Mouse (Mus musculus): ENCODE measurements around the gene Clstn1. TPM values are rescaled to one million over a fixed set of nuclear protein-coding genes. Genes with fewer than 3 reads are reported as not detected.
A peak's percentile ranks its signal among the peaks of the same experiment; 100 is the strongest.

Clstn1 gene
- polyA plus RNA-seq, 1 experiment: 324 TPM

- H3K27ac ChIP-seq (ENCODE audit: insufficient read depth, low read length): peak overlapping the region; percentile 86
- H3K4me3 ChIP-seq (replicated peaks; ENCODE audit: insufficient read depth, low read depth, low read length): no peak overlapping the region
- WGBS: 65% methylated on average over 4 of the region's 4 CpGs
- no peaks in the 10 kb centered on the region for H3K27me3 ChIP-seq (ENCODE audit: control insufficient read depth, insufficient read depth, low read length)
- H3K4me1 ChIP-seq (ENCODE audit: control insufficient read depth, insufficient read depth, low read length): peaks cover 32% of the 10 kb centered on the region
- TF ChIP-seq CTCF (IDR thresholded peaks at IDR 0.05; ENCODE audit: borderline replicate concordance, insufficient read depth, low read depth, low read length) (no peak), POLR2A (IDR thresholded peaks at IDR 0.05; ENCODE audit: borderline replicate concordance, insufficient read depth, low read length) (no peak)
- DNase-seq: no peak
These were observed 24.9 kb upstream of the Clstn1 start for GRCm38 (mm10) chr4:149561392-149561791.

DNA sequence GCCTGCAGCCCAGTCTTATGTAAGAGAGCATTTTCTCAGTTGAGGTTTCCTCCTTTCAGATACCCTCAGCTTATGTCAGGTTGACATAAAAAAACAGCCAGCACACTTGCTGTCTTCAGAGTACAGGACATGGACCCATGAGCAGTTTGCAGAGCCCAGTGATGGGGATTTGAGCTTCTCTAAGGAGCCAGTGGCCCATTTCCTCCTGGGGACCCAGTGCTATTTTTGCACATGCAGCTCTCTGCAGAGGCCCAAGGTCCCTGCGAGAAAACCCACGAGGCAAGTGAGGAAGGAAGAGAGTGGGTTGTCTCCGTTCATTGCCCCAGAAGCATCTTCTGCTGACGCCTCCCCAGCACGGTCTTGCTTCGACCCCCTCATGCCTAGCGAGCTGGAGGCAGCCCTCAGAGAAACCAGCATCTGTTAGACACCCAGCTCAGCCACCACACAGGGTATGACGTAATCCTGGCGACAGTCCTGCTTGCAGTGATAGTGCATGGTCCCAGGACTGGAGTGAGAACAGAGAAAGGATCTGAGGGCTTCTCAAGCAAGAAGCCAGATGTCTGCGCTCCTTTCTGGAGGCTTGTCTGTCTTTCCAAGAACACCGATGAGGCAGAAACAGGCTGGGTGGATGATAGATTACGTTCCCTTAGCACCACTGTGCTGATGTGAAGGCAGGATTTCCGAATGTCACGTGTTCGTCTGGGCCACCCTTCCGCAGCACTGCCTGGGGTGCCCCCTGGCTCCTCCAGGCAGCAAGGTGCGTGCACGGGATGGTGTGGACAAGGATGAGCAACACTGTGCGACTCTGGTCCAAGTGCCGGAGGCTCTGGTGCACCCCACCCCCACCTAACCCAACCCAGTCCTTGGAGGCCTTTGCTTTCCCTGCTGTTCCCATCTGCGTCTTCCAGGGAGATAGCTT lies 24.0 kb upstream of the Clstn1 start:
- Histone ChIP-seq H3K4me3 (replicated peaks; ENCODE audit: insufficient read depth, low read depth, low read length) (peak overlapping the region; percentile 33), H3K27ac (ENCODE audit: insufficient read depth, low read length) (peak overlapping the region; percentile 86), H3K27me3 (ENCODE audit: control insufficient read depth, insufficient read depth, low read length) (no peaks in the 10 kb centered on the region), H3K4me1 (ENCODE audit: control insufficient read depth, insufficient read depth, low read length) (peaks cover 32% of the 10 kb centered on the region)
- TF ChIP-seq CTCF (IDR thresholded peaks at IDR 0.05; ENCODE audit: borderline replicate concordance, insufficient read depth, low read depth, low read length) (no peak), POLR2A (IDR thresholded peaks at IDR 0.05; ENCODE audit: borderline replicate concordance, insufficient read depth, low read length) (0 out of 2 replicates have a peak, but pooled peaks have one; percentile 14)
- 9% methylated on average over 21 of the region's 21 CpGs for WGBS
- peak; percentile 83 for DNase-seq

GRCm38 (mm10) chr4:149562905-149563347 lies 23.3 kb upstream of the Clstn1 start:
- TF ChIP-seq CTCF (IDR thresholded peaks at IDR 0.05; ENCODE audit: borderline replicate concordance, insufficient read depth, low read depth, low read length): no peak
- TF ChIP-seq POLR2A (IDR thresholded peaks at IDR 0.05; ENCODE audit: borderline replicate concordance, insufficient read depth, low read length): peak; percentile 24; the same call in 1 of the 2 replicates
- H3K27ac ChIP-seq (ENCODE audit: insufficient read depth, low read length): peak overlapping the region; percentile 86
- DNase-seq: peak; percentile 78 to 80
- H3K27me3 ChIP-seq (ENCODE audit: control insufficient read depth, insufficient read depth, low read length): no peaks in the 10 kb centered on the region
- WGBS: 6% methylated on average over 7 of the region's 7 CpGs
- H3K4me3 ChIP-seq (replicated peaks; ENCODE audit: insufficient read depth, low read depth, low read length): peak overlapping the region; percentile 33
- peaks cover 36% of the 10 kb centered on the region for H3K4me1 ChIP-seq (ENCODE audit: control insufficient read depth, insufficient read depth, low read length)

DNA sequence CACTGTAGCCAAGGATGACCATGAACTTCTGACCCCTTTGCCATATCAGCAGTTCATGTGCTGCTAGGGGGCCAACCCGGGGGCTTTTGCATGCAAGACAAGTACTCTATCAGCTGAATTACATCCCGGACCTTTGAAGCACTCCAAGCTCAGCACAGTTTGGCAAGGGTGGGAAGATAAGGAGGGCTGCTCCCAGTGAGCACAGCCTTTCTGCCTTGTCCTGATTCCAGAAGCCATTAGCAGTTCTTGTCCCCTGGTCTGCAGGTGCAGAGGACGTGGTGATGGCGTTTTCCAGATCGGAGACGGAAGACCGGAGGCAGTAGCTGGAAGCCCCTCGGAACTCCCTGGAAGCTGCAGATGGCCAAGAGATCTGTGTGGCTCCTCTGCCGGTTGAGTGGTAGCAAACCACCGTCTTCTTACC lies 22.3 kb upstream of the Clstn1 start:
- H3K27ac ChIP-seq (ENCODE audit: insufficient read depth, low read length): peak overlapping the region; percentile 86
- TF ChIP-seq CTCF (IDR thresholded peaks at IDR 0.05; ENCODE audit: borderline replicate concordance, insufficient read depth, low read depth, low read length): no peak
- TF ChIP-seq POLR2A (IDR thresholded peaks at IDR 0.05; ENCODE audit: borderline replicate concordance, insufficient read depth, low read length): no peak
- 28% methylated on average over 10 of the region's 10 CpGs for WGBS
- H3K27me3 ChIP-seq (ENCODE audit: control insufficient read depth, insufficient read depth, low read length): no peaks in the 10 kb centered on the region
- H3K4me3 ChIP-seq (replicated peaks; ENCODE audit: insufficient read depth, low read depth, low read length): peak overlapping the region; percentile 68
- H3K4me1 ChIP-seq (ENCODE audit: control insufficient read depth, insufficient read depth, low read length): peaks cover 40% of the 10 kb centered on the region
- DNase-seq: peak in 1 of 2 experiments; percentile 63

DNA sequence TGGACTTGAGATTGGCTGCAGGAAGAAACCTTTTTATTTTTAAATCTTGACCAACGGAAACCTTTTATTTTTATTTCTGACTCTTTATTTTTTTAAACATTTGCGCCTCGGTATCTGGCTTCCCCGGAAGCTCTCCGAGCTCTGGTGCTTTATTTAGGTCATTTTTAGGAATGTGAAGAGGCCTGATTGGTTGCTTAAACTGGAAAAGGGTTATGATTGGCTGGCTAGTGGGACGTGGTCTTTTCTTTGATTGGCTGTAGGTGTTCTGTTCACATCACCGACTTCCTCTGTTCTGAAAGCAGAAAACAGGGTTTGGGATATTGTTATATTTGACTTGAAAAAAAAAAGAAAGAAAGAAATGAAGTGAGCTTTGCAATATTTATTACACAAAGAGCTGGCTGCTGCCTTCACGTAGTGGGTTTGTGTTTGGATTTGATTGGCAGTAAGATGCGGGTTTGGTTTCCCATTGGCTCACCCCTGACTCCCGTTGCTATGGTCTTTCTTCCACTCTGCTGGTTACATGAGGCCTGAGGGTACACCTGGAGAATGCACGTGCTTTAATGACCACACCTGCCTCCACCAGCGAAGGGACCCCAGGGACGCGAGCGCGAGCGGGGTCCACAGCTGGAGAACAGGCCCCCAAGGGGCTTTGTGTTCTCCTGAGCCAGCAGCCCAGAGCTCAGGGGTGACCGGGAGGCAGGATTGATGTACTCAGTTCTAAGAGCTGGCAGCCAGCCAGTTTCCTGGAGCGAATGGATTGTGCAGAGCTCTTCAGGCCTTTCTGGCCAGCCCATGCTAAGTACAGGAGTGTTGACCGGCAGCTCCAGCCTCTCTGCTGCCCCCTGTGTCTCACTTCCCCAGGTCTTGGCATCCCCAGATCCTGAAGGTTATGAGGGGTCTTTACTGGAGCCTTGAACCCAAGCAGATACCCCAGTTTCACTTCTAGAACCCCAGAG lies 21.5 kb upstream of the Clstn1 start:
- no peaks in the 10 kb centered on the region for H3K27me3 ChIP-seq (ENCODE audit: control insufficient read depth, insufficient read depth, low read length)
- H3K27ac ChIP-seq (ENCODE audit: insufficient read depth, low read length): peak overlapping the region; percentile 95
- H3K4me1 ChIP-seq (ENCODE audit: control insufficient read depth, insufficient read depth, low read length): peaks cover 47% of the 10 kb centered on the region
- TF ChIP-seq CTCF (IDR thresholded peaks at IDR 0.05; ENCODE audit: borderline replicate concordance, insufficient read depth, low read depth, low read length) (peak; percentile 52; the same call in 1 of the 2 replicates), POLR2A (IDR thresholded peaks at IDR 0.05; ENCODE audit: borderline replicate concordance, insufficient read depth, low read length) (peak; percentile 55; the same call in 1 of the 2 replicates)
- WGBS: 5% methylated on average over 20 of the region's 20 CpGs
- DNase-seq: peak; percentile 84 to 89
- peak overlapping the region; percentile 68 for H3K4me3 ChIP-seq (replicated peaks; ENCODE audit: insufficient read depth, low read depth, low read length)

DNA sequence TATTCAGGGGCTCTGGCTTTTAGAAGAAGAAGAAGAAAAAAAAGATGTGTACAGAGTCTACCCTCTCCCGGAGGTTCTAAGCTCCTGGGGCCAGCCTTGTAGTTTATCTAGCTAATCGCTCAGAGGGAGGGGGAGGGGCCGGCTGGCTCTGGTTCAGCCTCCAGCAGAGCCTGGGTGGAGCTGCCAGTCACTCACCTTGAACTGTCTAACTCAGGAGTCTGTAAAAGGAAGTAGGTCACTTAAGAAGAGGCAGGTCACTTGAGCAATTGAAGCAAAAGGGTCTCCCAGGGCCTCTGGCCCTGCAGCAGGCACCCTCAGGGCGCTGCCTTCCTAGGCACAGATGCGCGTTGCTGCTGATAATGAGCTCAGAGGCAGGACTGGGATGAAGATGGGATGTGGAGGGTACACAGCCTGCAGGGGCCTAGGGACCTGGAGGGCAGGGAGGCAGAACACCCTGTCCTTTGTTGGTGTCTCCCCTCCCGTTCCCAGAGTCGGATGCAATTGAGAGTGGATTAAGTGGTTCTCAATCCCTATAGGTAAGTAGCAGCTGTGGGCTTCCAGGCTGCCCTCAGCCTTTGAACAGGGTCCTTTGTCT lies 18.7 kb upstream of the Clstn1 start:
- TF ChIP-seq CTCF (IDR thresholded peaks at IDR 0.05; ENCODE audit: borderline replicate concordance, insufficient read depth, low read depth, low read length) (no peak), POLR2A (IDR thresholded peaks at IDR 0.05; ENCODE audit: borderline replicate concordance, insufficient read depth, low read length) (no peak)
- 43% methylated on average over 8 of the region's 8 CpGs for WGBS
- no peak overlapping the region for H3K4me3 ChIP-seq (replicated peaks; ENCODE audit: insufficient read depth, low read depth, low read length)
- peaks cover 55% of the 10 kb centered on the region for H3K4me1 ChIP-seq (ENCODE audit: control insufficient read depth, insufficient read depth, low read length)
- H3K27me3 ChIP-seq (ENCODE audit: control insufficient read depth, insufficient read depth, low read length): no peaks in the 10 kb centered on the region
- H3K27ac ChIP-seq (ENCODE audit: insufficient read depth, low read length): no peak overlapping the region
- DNase-seq: peak in 1 of 2 experiments; percentile 33

DNA sequence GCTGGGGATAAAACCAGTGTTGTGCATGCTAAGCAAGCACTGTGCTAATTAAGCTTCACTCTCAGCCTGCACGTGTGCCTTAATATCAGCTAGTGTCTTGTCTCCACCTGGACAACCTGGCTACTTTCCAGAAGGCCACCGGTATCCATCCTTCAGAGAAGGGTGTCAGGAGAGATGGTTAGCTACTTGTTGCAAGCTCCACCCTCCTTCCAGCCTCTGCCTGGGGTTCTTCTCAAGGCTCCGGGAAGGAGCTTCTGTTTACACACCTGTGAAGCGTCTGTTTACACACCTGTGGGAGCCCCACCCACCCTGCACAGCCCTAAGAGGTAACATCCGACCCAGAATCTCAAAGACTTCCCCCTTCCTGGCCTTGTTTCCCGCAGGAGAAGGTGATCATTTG lies 17.6 kb upstream of the Clstn1 start:
- Histone ChIP-seq H3K27ac (ENCODE audit: insufficient read depth, low read length) (no peak overlapping the region), H3K27me3 (ENCODE audit: control insufficient read depth, insufficient read depth, low read length) (no peaks in the 10 kb centered on the region), H3K4me3 (replicated peaks; ENCODE audit: insufficient read depth, low read depth, low read length) (no peak overlapping the region), H3K4me1 (ENCODE audit: control insufficient read depth, insufficient read depth, low read length) (peaks cover 49% of the 10 kb centered on the region)
- TF ChIP-seq POLR2A (IDR thresholded peaks at IDR 0.05; ENCODE audit: borderline replicate concordance, insufficient read depth, low read length) (no peak), CTCF (IDR thresholded peaks at IDR 0.05; ENCODE audit: borderline replicate concordance, insufficient read depth, low read depth, low read length) (no peak)
- 58% methylated on average over 6 of the region's 6 CpGs for WGBS
- no peak for DNase-seq

Measured in cerebellum, adult 2 months (tissue).